Mouse (Mus musculus) MEL (cell line): Measurements from ENCODE around the gene Hfe. TPM values are rescaled to one million over a fixed set of nuclear protein-coding genes. Genes with fewer than 3 reads are reported as not detected.

Experiments
- DNase-seq: peaks from one replicate; pipeline ENCODE4 v3.0.0; 2011; ENCODE audit warnings: low read depth, low spot score
- H3K27ac ChIP-seq: 2 replicates; pipeline ENCODE4 v1.5.1; 2012; ENCODE audit warnings: low read depth, mild to moderate bottlenecking, control low read depth, low read length, moderate library complexity; ENCODE audit not compliant: control insufficient read depth
- H3K27me3 ChIP-seq, 2 experiments: fragments of 150-350 bp in 1 of 2; sonication (generic) in 1 of 2; 2 replicates each; pipeline ENCODE4 v1.6.1; 2012; ENCODE audit warnings: low read length in 2 of 2, mild to moderate bottlenecking in 2 of 2, improper control_type of control experiment in 1 of 2, moderate library complexity in 1 of 2; ENCODE audit not compliant: insufficient read depth in 2 of 2, control insufficient read depth in 1 of 2
- H3K36me3 ChIP-seq, 2 experiments: 2 replicates each; pipeline ENCODE4 v1.6.1; 2012 to 2014; ENCODE audit warnings: low read length in 2 of 2, improper control_type of control experiment in 1 of 2, inconsistent platforms in 1 of 2, mild to moderate bottlenecking in 1 of 2; ENCODE audit not compliant: insufficient read depth in 2 of 2, control insufficient read depth in 1 of 2
- H3K4me1 ChIP-seq, 2 experiments: fragments of 150-350 bp in 1 of 2; sonication (generic) in 1 of 2; 2 replicates each; pipeline ENCODE4 v1.6.1; 2012; ENCODE audit warnings: low read length in 2 of 2, improper control_type of control experiment in 1 of 2, mild to moderate bottlenecking in 1 of 2; ENCODE audit not compliant: insufficient read depth in 2 of 2, control insufficient read depth in 1 of 2
- H3K4me3 ChIP-seq, 2 experiments: fragments of 150-350 bp in 1 of 2; sonication (generic) in 1 of 2; 2 replicates each; pipeline ENCODE4 v1.5.1; 2012; ENCODE audit warnings: low read depth in 2 of 2, low read length in 2 of 2, mild to moderate bottlenecking in 2 of 2, moderate library complexity in 2 of 2, control low read depth in 1 of 2, improper control_type of control experiment in 1 of 2; ENCODE audit not compliant: control insufficient read depth in 1 of 2, insufficient read depth in 1 of 2
- H3K79me2 ChIP-seq: 2 replicates; pipeline ENCODE4 v1.6.1; 2012; ENCODE audit warnings: mild to moderate bottlenecking, low read length, moderate library complexity; ENCODE audit not compliant: control insufficient read depth, poor library complexity, insufficient read depth
- H3K9ac ChIP-seq: 2 replicates; pipeline ENCODE4 v1.6.1; 2012; ENCODE audit warnings: low read depth, mild to moderate bottlenecking, control low read depth, low read length, moderate library complexity; ENCODE audit not compliant: control insufficient read depth, poor library complexity, severe bottlenecking
- H3K9me3 ChIP-seq: fragments of 150-350 bp; sonication (generic); replicated peaks from 2 replicates; pipeline ENCODE4 v1.6.1; 2012; ENCODE audit warnings: mild to moderate bottlenecking, low read length, improper control_type of control experiment, moderate library complexity; ENCODE audit not compliant: insufficient read depth
- BHLHE40 ChIP-seq: IDR thresholded peaks from 2 replicates; pipeline ENCODE4 v1.6.1; 2012; ENCODE audit warnings: low read depth, mild to moderate bottlenecking, inconsistent platforms, low read length, improper control_type of control experiment, borderline replicate concordance
- CHD1 ChIP-seq: IDR thresholded peaks from 2 replicates; pipeline ENCODE4 v1.6.1; 2012; ENCODE audit warnings: low read depth, mild to moderate bottlenecking, inconsistent platforms, low read length, improper control_type of control experiment
- CTCF ChIP-seq, 3 experiments: IDR thresholded peaks in 2 of 3; conservative IDR thresholded peaks in 1 of 3; 2 replicates each; pipeline ENCODE4 v1.5.1; 2011 to 2012; ENCODE audit warnings: low read length in 3 of 3, low read depth in 2 of 3, mild to moderate bottlenecking in 2 of 3, improper control_type of control experiment in 1 of 3, inconsistent platforms in 1 of 3, mixed read lengths in 1 of 3, moderate library complexity in 1 of 3; ENCODE audit not compliant: control insufficient read depth in 1 of 3, insufficient read depth in 1 of 3, poor library complexity in 1 of 3, severe bottlenecking in 1 of 3
- EP300 ChIP-seq, 2 experiments: IDR thresholded peaks; 2 replicates each; pipeline ENCODE4 v1.6.1; 2011; ENCODE audit warnings: improper control_type of control experiment in 2 of 2, low read length in 2 of 2, low read depth in 1 of 2, mild to moderate bottlenecking in 1 of 2
- ETS1 ChIP-seq: IDR thresholded peaks from 2 replicates; pipeline ENCODE4 v1.6.1; 2012; ENCODE audit warnings: low read depth, mild to moderate bottlenecking, inconsistent platforms, low read length, improper control_type of control experiment, moderate library complexity
- GABPA ChIP-seq: IDR thresholded peaks from 2 replicates; pipeline ENCODE4 v1.6.1; 2012; ENCODE audit warnings: low read depth, mild to moderate bottlenecking, inconsistent platforms, low read length, improper control_type of control experiment, moderate library complexity
- JUND ChIP-seq: IDR thresholded peaks from 2 replicates; pipeline ENCODE4 v1.6.1; 2011; ENCODE audit warnings: low read depth, mild to moderate bottlenecking, improper control_type of control experiment, low read length
- KAT2A ChIP-seq: conservative IDR thresholded peaks from 2 replicates; pipeline ENCODE4 v1.6.1; 2012; ENCODE audit warnings: low read depth, low read length, improper control_type of control experiment, inconsistent platforms
- MAX ChIP-seq: IDR thresholded peaks from 2 replicates; pipeline ENCODE4 v1.6.1; 2011; ENCODE audit warnings: low read length, improper control_type of control experiment
- NRF1 ChIP-seq: IDR thresholded peaks from 2 replicates; pipeline ENCODE4 v1.6.1; 2014; ENCODE audit warnings: low read depth, mild to moderate bottlenecking, inconsistent platforms, low read length, improper control_type of control experiment, moderate library complexity; ENCODE audit not compliant: poor library complexity, insufficient read depth, severe bottlenecking
- POLR2A ChIP-seq, 2 experiments: IDR thresholded peaks; 2 replicates each; pipeline ENCODE4 v1.6.1; 2011 to 2012; ENCODE audit warnings: low read length in 2 of 2, mild to moderate bottlenecking in 2 of 2, control low read depth in 1 of 2, improper control_type of control experiment in 1 of 2, low read depth in 1 of 2, moderate library complexity in 1 of 2; ENCODE audit not compliant: control insufficient read depth in 1 of 2, insufficient read depth in 1 of 2, poor library complexity in 1 of 2
- POLR2AphosphoS5 ChIP-seq: IDR thresholded peaks from 2 replicates; pipeline ENCODE4 v1.6.1; 2012; ENCODE audit warnings: low read depth, borderline replicate concordance, mild to moderate bottlenecking, inconsistent platforms, low read length, moderate library complexity, mixed read lengths
- SMC3 ChIP-seq: IDR thresholded peaks from 2 replicates; pipeline ENCODE4 v1.6.1; 2011; ENCODE audit warnings: low read depth, low read length, improper control_type of control experiment
- TAL1 ChIP-seq: IDR thresholded peaks from 2 replicates; pipeline ENCODE4 v1.6.1; 2012; ENCODE audit warnings: mild to moderate bottlenecking, inconsistent platforms, low read length, moderate library complexity, mixed read lengths
- TBP ChIP-seq: IDR thresholded peaks from 2 replicates; pipeline ENCODE4 v1.8.0; 2011; ENCODE audit warnings: low read depth, low read length, improper control_type of control experiment
- TCF12 ChIP-seq: IDR thresholded peaks from 2 replicates; pipeline ENCODE4 v1.6.1; 2014; ENCODE audit warnings: low read depth, mild to moderate bottlenecking, inconsistent platforms, low read length, improper control_type of control experiment, moderate library complexity
- UBTF ChIP-seq: IDR thresholded peaks from 2 replicates; pipeline ENCODE4 v1.6.1; 2012; ENCODE audit warnings: low read depth, mild to moderate bottlenecking, inconsistent platforms, low read length, improper control_type of control experiment, moderate library complexity, borderline replicate concordance; ENCODE audit not compliant: insufficient read depth
- USF1 ChIP-seq: IDR thresholded peaks from 2 replicates; pipeline ENCODE4 v1.6.1; 2014; ENCODE audit warnings: low read depth, mild to moderate bottlenecking, inconsistent platforms, low read length, improper control_type of control experiment, moderate library complexity
- USF2 ChIP-seq, 2 experiments: IDR thresholded peaks; 2 replicates each; pipeline ENCODE4 v1.6.1; 2011 to 2012; ENCODE audit warnings: improper control_type of control experiment in 2 of 2, low read length in 2 of 2, borderline replicate concordance in 1 of 2, inconsistent platforms in 1 of 2, low read depth in 1 of 2, mild to moderate bottlenecking in 1 of 2; ENCODE audit not compliant: insufficient read depth in 1 of 2
- ZC3H11A ChIP-seq: IDR thresholded peaks from 2 replicates; pipeline ENCODE4 v1.6.1; 2012; ENCODE audit warnings: low read depth, mild to moderate bottlenecking, inconsistent platforms, low read length, improper control_type of control experiment
- ZMIZ1 ChIP-seq: IDR thresholded peaks from 2 replicates; pipeline ENCODE4 v1.6.1; 2012; ENCODE audit warnings: low read depth, mild to moderate bottlenecking, inconsistent platforms, low read length, improper control_type of control experiment, moderate library complexity
- polyA plus RNA-seq, 2 experiments: library from polyadenylated mRNA; stranded (reverse) in 1 of 2; unstranded in 1 of 2; fragments of >175 nt in 1 of 2; fragments of >200 nt in 1 of 2; gene quantifications; 2 replicates each; pipeline versions ENCODE4 v1.2.1 to v1.2.4; 2012; ENCODE audit warnings: low replicate concordance in 2 of 2, low read depth in 1 of 2; ENCODE audit not compliant: insufficient read length in 2 of 2, insufficient read depth in 1 of 2, missing spikeins in 1 of 2
- total RNA-seq: library from RNA; depleted of rRNA; stranded (reverse); fragments of 300-350 nt; gene quantifications from 2 replicates; pipeline ENCODE4 v1.2.3, GENCODE M21; 2012

Hfe gene
- total and polyA plus RNA-seq, 3 experiments, result not detected

GRCm38 (mm10) chr13:23739069-23739921 is 28.6 kb upstream of the Hfe start:
- Histone ChIP-seq H3K9ac (peak overlapping the region; percentile 85), H3K9me3 (no peaks in the 10 kb centered on the region), H3K4me1 (0 out of 4 replicates have a peak, but pooled peaks cover 3 to 5% of the 10 kb centered on the region in 2 experiments), H3K4me3 (peak overlapping the region; percentile 67 to 70), H3K36me3 (peaks cover 0 to 22% of the 10 kb centered on the region in 2 experiments; a peak in 2 of 4 replicates), H3K27me3 (no peaks in the 10 kb centered on the region), H3K79me2 (peaks cover 1% of the 10 kb centered on the region; the same call in 1 of the 2 replicates), H3K27ac (peak overlapping the region; percentile 99)
- TF ChIP-seq POLR2AphosphoS5 (peak; percentile 97), UBTF (peak; percentile 97; the same call in 1 of the 2 replicates), ZC3H11A (no peak), TCF12 (no peak), POLR2A (IDR thresholded peaks at IDR 0.05; ENCODE audit: control insufficient read depth in 1 of 2, insufficient read depth in 1 of 2, low read depth in 1 of 2, low read length in 2 of 2, poor library complexity in 1 of 2) (peak; percentile 93)
- peak; percentile 98 for DNase-seq

GRCm38 (mm10) chr13:23738677-23739068 is 28.0 kb upstream of the Hfe start, which contains the start of gene Hist1h1c:
Hist1h1c (plus strand) TSS chr13:23738808.
- peak; percentile 94 for DNase-seq
- Histone ChIP-seq H3K27me3 (no peaks in the 10 kb centered on the region), H3K9ac (peak within 1 kb of the TSS; percentile 94), H3K27ac (peak within 1 kb of the TSS; percentile 99), H3K9me3 (no peaks in the 10 kb centered on the region), H3K4me1 (0 out of 4 replicates have a peak, but pooled peaks cover 3 to 6% of the 10 kb centered on the region in 2 experiments), H3K79me2 (no peaks in the 10 kb centered on the region; the same call in 1 of the 2 replicates), H3K36me3 (peaks cover 0 to 20% of the 10 kb centered on the region in 2 experiments; a peak in 2 of 4 replicates), H3K4me3 (peak within 1 kb of the TSS; percentile 58 to 72)
- no peak for TF ChIP-seq BHLHE40
- no peak for TF ChIP-seq SMC3
- no peak for TF ChIP-seq CHD1
- no peak for TF ChIP-seq JUND
- TF ChIP-seq ZMIZ1, result no peak
- TF ChIP-seq UBTF, result no peak
- no peak for TF ChIP-seq NRF1
- TF ChIP-seq EP300 (IDR thresholded peaks at IDR 0.05; ENCODE audit: low read depth in 1 of 2, low read length in 2 of 2), result no peak
- TF ChIP-seq POLR2AphosphoS5, result 0 out of 2 replicates have a peak, but pooled peaks have one; percentile 95
- peak; percentile 79 to 99 for TF ChIP-seq POLR2A (IDR thresholded peaks at IDR 0.05; ENCODE audit: control insufficient read depth in 1 of 2, insufficient read depth in 1 of 2, low read depth in 1 of 2, low read length in 2 of 2, poor library complexity in 1 of 2)
- no peak for TF ChIP-seq MAX
- TF ChIP-seq TBP, result peak; percentile 99
- TF ChIP-seq GABPA, result no peak
- TF ChIP-seq USF2 (IDR thresholded peaks at IDR 0.05; ENCODE audit: borderline replicate concordance in 1 of 2, insufficient read depth in 1 of 2, low read depth in 1 of 2, low read length in 2 of 2), result no peak
- no peak for TF ChIP-seq TAL1
- TF ChIP-seq USF1, result no peak
- no peak for TF ChIP-seq TCF12
- no peak for TF ChIP-seq KAT2A
- no peak for TF ChIP-seq ETS1
- TF ChIP-seq CTCF (IDR thresholded peaks at IDR 0.05 in 2 of 3, conservative IDR thresholded peaks at IDR 0.05 in 1 of 3; ENCODE audit: control insufficient read depth in 1 of 3, insufficient read depth in 1 of 3, low read depth in 2 of 3, low read length in 3 of 3, poor library complexity in 1 of 3, severe bottlenecking in 1 of 3), result peak in 1 of 3 experiments; percentile 31; a peak in 2 of 6 replicates
- TF ChIP-seq, all 39 proteins: peak for 4
